Mouse (Mus musculus): ENCODE data around the gene Zfp106. TPM values are rescaled to one million over a fixed set of nuclear protein-coding genes. Genes with fewer than 3 reads are reported as not detected.

Zfp106 gene
- polyA plus RNA-seq, 1 experiment from 2014 or later, result 40.0 TPM

DNA sequence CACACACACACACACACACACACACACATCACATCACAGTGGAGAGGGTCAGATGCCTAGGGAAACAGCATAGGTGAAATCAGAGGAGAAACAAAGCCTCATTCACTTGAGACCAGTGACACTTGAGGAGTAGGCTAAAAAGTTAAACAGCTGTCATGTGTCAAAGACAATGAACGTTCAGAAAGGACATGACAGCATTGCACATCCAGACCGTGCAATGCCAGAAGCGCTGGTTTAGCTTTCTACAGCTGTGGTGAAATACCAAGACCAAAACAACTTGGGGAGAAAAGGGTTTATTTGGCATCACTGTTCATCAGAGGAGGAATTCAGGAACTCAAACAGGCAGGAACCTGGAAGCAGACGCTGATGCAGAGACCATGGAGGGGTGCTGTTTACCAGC, 70.4 kb downstream of the Zfp106 start:
- Histone ChIP-seq H3K4me1 (replicated peaks; ENCODE audit: control insufficient read depth, insufficient read depth, low read length) (0 out of 2 replicates have a peak, but pooled peaks cover 2% of the 10 kb centered on the region), H3K27ac (ENCODE audit: low read length) (no peak overlapping the region), H3K4me2 (ENCODE audit: low read length) (no peak overlapping the region), H3K9ac (replicated peaks; ENCODE audit: low read depth, low read length) (no peak overlapping the region), H3K4me3 (replicated peaks; ENCODE audit: low read length) (no peak overlapping the region), H3K36me3 (ENCODE audit: control insufficient read depth, insufficient read depth) (no peaks in the 10 kb centered on the region), H3K27me3 (replicated peaks; ENCODE audit: control insufficient read depth, insufficient read depth, low read length) (no peaks in the 10 kb centered on the region), H3K9me3 (ENCODE audit: control insufficient read depth, low read length) (no peaks in the 10 kb centered on the region)
- WGBS, result 72% methylated on average over 4 of the region's 4 CpGs
- no peak for ATAC-seq

DNA sequence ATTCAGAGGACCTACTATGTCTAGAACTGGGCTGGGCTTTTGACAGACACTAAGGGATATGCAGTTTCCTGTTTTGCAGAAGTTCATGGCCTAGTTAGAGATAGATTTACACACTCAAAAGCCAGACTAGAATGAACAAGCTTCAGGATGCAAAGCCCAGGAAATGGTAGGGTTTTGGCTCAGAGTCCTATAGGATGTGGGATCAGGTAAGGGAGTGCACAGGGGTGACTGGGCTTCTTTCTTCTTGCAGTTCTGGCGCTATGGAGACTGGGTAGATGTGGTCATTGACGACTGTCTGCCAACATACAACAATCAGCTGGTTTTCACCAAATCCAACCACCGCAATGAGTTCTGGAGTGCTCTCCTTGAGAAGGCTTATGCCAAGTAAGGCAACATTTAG, 79.4 kb downstream of the Zfp106 start:
- Histone ChIP-seq H3K27ac (ENCODE audit: low read length) (no peak overlapping the region), H3K27me3 (replicated peaks; ENCODE audit: control insufficient read depth, insufficient read depth, low read length) (no peaks in the 10 kb centered on the region), H3K36me3 (ENCODE audit: control insufficient read depth, insufficient read depth) (no peaks in the 10 kb centered on the region), H3K9me3 (ENCODE audit: control insufficient read depth, low read length) (no peaks in the 10 kb centered on the region), H3K4me2 (ENCODE audit: low read length) (no peak overlapping the region), H3K9ac (replicated peaks; ENCODE audit: low read depth, low read length) (no peak overlapping the region), H3K4me1 (replicated peaks; ENCODE audit: control insufficient read depth, insufficient read depth, low read length) (no peaks in the 10 kb centered on the region), H3K4me3 (replicated peaks; ENCODE audit: low read length) (no peak overlapping the region)
- 94% methylated on average over 3 of the region's 3 CpGs for WGBS
- no peak for ATAC-seq

DNA sequence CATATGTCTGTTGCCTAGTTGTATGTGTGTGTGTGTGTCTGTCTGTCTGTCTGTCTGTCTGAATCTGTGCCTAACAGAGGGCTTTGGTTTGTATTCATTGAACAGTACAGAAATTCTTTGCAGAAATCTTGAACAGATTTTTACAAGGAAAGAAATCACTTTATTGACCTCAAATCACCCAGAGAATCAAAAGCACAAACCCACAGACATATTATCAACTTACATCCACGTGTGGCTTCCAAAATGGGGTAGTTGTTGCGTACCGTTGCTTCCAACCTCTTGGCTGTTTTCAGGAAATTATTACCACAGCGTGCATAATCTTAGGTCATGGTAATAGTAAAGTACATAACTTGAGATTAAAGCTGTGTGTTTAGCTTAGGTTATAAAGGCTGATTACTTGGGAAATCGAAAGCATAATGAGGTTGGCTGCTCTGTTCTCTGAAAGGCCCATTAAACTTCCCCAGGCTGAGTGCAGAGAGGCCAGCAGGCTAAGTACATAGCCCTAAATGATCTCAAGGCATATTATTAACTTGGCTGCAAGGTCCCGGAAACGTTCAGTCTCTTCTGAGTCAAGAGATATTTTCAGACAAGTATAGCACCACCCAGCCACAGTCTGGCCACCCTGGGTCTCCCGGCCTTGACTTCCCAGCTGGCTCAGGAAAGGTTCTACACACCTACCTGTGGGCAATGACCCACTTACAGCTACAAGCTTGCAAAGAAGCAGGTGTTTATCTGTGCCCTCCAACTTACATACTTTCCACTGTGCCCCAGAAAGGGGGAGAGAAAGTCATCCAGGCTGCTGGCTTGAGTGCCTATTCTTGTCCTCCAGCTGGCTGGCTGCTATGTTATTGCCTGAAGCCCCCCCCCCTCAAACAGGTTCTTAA, 80.9 kb downstream of the Zfp106 start:
- no peaks in the 10 kb centered on the region for H3K36me3 ChIP-seq (ENCODE audit: control insufficient read depth, insufficient read depth)
- H3K9me3 ChIP-seq (ENCODE audit: control insufficient read depth, low read length), result no peaks in the 10 kb centered on the region
- H3K4me2 ChIP-seq (ENCODE audit: low read length), result no peak overlapping the region
- H3K9ac ChIP-seq (replicated peaks; ENCODE audit: low read depth, low read length), result no peak overlapping the region
- H3K4me3 ChIP-seq (replicated peaks; ENCODE audit: low read length), result no peak overlapping the region
- H3K27me3 ChIP-seq (replicated peaks; ENCODE audit: control insufficient read depth, insufficient read depth, low read length), result no peaks in the 10 kb centered on the region
- no peak for ATAC-seq
- no peaks in the 10 kb centered on the region for H3K4me1 ChIP-seq (replicated peaks; ENCODE audit: control insufficient read depth, insufficient read depth, low read length)
- no peak overlapping the region for H3K27ac ChIP-seq (ENCODE audit: low read length)
- 71% methylated on average over 8 of the region's 8 CpGs for WGBS

DNA sequence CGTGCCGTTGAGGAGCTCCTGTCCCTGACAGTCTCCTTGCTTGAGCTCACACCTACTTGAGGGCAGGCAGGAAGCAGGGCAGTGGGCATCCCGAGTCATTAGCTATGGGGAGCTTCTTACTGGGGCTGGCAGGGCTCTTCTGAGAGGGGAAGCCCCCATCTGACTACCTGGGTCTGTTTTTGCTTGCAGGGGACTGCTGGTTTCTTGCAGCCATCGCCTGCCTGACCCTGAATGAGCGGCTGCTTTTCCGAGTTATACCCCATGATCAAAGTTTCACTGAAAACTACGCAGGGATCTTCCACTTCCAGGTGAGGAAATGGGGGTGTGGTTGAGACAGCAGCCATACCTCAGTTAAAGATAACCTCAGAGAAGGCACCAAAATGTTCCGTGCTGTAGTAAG, 81.7 kb downstream of the Zfp106 start:
- Histone ChIP-seq H3K36me3 (ENCODE audit: control insufficient read depth, insufficient read depth) (no peaks in the 10 kb centered on the region), H3K27me3 (replicated peaks; ENCODE audit: control insufficient read depth, insufficient read depth, low read length) (no peaks in the 10 kb centered on the region), H3K4me2 (ENCODE audit: low read length) (no peak overlapping the region), H3K27ac (ENCODE audit: low read length) (no peak overlapping the region), H3K9ac (replicated peaks; ENCODE audit: low read depth, low read length) (no peak overlapping the region), H3K4me3 (replicated peaks; ENCODE audit: low read length) (no peak overlapping the region), H3K9me3 (ENCODE audit: control insufficient read depth, low read length) (no peaks in the 10 kb centered on the region), H3K4me1 (replicated peaks; ENCODE audit: control insufficient read depth, insufficient read depth, low read length) (no peaks in the 10 kb centered on the region)
- 76% methylated on average over 8 of the region's 8 CpGs for WGBS
- ATAC-seq, result no peak

DNA sequence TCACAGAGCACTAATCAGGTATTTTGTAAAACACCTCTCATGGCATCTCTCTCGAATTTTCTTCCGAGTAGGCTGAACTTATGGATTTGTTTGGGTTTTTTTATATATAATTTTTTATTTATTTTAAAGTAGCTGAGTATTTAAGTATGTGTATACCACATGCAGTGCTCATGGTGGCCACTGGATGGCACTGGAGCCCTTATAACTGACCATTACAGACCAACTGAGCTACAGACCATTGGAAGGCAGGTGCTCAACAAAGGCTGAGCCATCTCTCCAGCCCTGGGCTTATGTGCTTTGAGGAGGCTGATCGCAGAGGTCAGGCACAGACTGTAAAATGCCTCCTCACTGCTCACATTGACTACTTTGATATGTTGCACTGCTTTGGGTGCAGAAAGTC, 85.0 kb downstream of the Zfp106 start:
- Histone ChIP-seq H3K4me2 (ENCODE audit: low read length) (no peak overlapping the region), H3K4me1 (replicated peaks; ENCODE audit: control insufficient read depth, insufficient read depth, low read length) (no peaks in the 10 kb centered on the region), H3K27ac (ENCODE audit: low read length) (no peak overlapping the region), H3K4me3 (replicated peaks; ENCODE audit: low read length) (no peak overlapping the region), H3K9me3 (ENCODE audit: control insufficient read depth, low read length) (no peaks in the 10 kb centered on the region), H3K27me3 (replicated peaks; ENCODE audit: control insufficient read depth, insufficient read depth, low read length) (no peaks in the 10 kb centered on the region), H3K36me3 (ENCODE audit: control insufficient read depth, insufficient read depth) (no peaks in the 10 kb centered on the region), H3K9ac (replicated peaks; ENCODE audit: low read depth, low read length) (no peak overlapping the region)
- no peak for ATAC-seq
- WGBS, result 58% methylated on average over 3 of the region's 3 CpGs

DNA sequence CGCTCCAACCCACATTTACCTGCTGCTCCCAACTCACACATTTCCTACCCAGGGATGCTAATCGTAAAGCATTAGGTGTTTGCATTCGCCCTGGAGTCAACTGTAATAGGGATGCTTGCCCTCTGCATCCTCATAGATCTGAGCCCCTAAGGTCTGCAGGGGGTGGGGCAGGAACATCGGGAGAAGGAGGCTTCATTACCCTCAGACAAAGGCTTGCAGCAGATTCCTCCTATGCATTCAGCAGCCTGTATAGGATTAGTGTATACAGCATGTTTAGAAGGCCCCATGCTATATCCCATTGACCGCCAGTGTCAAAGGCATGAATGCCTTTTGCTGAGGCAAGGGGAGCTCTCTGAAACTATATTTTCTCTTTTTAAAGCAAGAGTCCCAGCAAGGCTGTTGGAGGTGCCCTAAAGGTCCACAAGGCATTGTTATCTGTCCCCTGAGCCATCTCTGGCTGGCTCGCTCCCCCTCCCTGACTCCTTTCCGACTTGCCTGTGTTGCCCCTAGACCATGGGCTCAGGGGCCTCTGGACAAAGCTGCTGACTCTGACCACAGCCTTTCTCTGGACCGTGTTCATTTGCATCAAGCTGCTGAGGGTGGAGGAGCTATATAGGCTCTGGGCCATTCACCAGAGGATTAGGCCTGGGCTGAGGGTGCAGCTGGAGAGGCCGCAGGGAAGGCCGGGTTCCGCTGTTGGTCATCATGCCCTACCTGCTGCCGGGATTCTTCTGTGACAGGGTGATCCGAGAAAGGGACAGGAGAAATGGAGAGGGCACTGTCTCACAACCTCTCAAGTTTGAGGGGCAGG, 87.2 kb downstream of the Zfp106 start:
- ATAC-seq, result no peak
- Histone ChIP-seq H3K4me2 (ENCODE audit: low read length) (no peak overlapping the region), H3K9me3 (ENCODE audit: control insufficient read depth, low read length) (no peaks in the 10 kb centered on the region), H3K27ac (ENCODE audit: low read length) (no peak overlapping the region), H3K4me3 (replicated peaks; ENCODE audit: low read length) (no peak overlapping the region), H3K36me3 (ENCODE audit: control insufficient read depth, insufficient read depth) (no peaks in the 10 kb centered on the region), H3K27me3 (replicated peaks; ENCODE audit: control insufficient read depth, insufficient read depth, low read length) (no peaks in the 10 kb centered on the region), H3K9ac (replicated peaks; ENCODE audit: low read depth, low read length) (no peak overlapping the region), H3K4me1 (replicated peaks; ENCODE audit: control insufficient read depth, insufficient read depth, low read length) (no peaks in the 10 kb centered on the region)
- 31% methylated on average over 13 of the region's 13 CpGs for WGBS

DNA sequence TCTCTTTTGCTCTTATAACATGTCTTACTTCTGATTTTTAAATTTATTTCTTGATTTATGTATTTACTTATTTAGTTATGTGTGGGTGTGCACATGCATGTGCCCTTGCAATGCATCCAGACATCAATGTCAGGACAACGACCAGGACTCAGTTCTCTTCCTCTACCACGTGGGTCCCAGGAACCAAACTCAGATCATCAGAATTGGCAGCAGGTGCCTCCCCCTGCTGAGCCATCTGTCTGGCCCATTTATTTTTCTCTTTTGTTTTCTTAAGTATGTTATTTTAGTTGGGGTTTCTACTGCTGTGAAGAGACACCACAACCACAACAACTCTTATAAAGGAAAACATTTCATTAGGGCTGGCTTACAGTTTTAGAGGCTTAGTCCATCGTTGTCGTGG, 92.8 kb downstream of the Zfp106 start:
- no peak overlapping the region for H3K4me3 ChIP-seq (replicated peaks; ENCODE audit: low read length)
- WGBS, result 64% methylated on average over 4 of the region's 4 CpGs

DNA sequence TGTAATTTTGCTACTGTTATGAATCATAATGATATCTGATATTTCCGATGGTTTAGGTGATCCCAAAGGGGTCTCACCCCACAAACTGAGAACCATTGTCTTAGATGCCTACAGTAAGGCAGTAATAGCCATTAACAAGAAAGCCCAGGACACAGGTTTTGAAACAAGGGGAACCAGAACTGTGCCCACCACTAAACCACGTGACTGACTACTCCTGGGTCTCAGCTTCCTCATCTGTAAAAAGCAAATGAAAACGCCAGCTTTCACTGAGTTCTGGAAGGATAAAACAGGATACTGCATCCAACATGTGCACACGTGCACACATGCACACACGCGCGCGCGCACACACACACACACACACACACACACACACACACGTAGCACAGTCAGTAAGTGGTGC, 93.9 kb downstream of the Zfp106 start:
- H3K27ac ChIP-seq (ENCODE audit: low read length), result no peak overlapping the region
- no peak overlapping the region for H3K9ac ChIP-seq (replicated peaks; ENCODE audit: low read depth, low read length)
- H3K9me3 ChIP-seq (ENCODE audit: control insufficient read depth, low read length), result no peaks in the 10 kb centered on the region
- no peaks in the 10 kb centered on the region for H3K36me3 ChIP-seq (ENCODE audit: control insufficient read depth, insufficient read depth)
- H3K4me3 ChIP-seq (replicated peaks; ENCODE audit: low read length), result no peak overlapping the region
- WGBS, result 92% methylated on average over 10 of the region's 10 CpGs
- no peak overlapping the region for H3K4me2 ChIP-seq (ENCODE audit: low read length)
- no peak for ATAC-seq
- no peaks in the 10 kb centered on the region for H3K27me3 ChIP-seq (replicated peaks; ENCODE audit: control insufficient read depth, insufficient read depth, low read length)
- no peaks in the 10 kb centered on the region for H3K4me1 ChIP-seq (replicated peaks; ENCODE audit: control insufficient read depth, insufficient read depth, low read length)

More for the DNA sequence above, 92.8 kb downstream of the Zfp106 start:
- no peaks in the 10 kb centered on the region for H3K4me1 ChIP-seq (replicated peaks; ENCODE audit: control insufficient read depth, insufficient read depth, low read length)
- H3K36me3 ChIP-seq (ENCODE audit: control insufficient read depth, insufficient read depth), result no peaks in the 10 kb centered on the region
- H3K9me3 ChIP-seq (ENCODE audit: control insufficient read depth, low read length), result no peaks in the 10 kb centered on the region
- ATAC-seq, result no peak
- H3K4me2 ChIP-seq (ENCODE audit: low read length), result no peak overlapping the region
- H3K27ac ChIP-seq (ENCODE audit: low read length), result no peak overlapping the region
- no peak overlapping the region for H3K9ac ChIP-seq (replicated peaks; ENCODE audit: low read depth, low read length)
- no peaks in the 10 kb centered on the region for H3K27me3 ChIP-seq (replicated peaks; ENCODE audit: control insufficient read depth, insufficient read depth, low read length)

DNA sequence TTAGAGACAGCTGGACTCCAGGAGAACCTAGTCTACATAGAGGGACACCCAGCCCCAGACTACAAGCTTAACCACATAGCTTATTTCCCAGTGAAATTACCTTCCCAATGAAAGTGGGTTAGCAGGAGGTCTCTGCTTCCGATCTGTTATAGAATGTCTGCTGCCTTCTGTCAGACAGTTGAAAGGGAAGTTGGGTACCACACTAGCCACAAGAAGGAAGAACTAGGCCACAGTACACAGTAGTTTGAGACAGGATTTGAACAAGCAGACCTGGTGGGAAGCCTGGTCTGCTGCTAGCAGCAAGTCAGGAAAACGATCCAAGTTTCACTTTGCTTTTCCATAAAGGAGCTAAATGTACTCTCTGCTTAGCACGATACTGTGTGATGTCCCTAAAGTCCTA, 94.4 kb downstream of the Zfp106 start:
- Histone ChIP-seq H3K27ac (ENCODE audit: low read length) (no peak overlapping the region), H3K27me3 (replicated peaks; ENCODE audit: control insufficient read depth, insufficient read depth, low read length) (no peaks in the 10 kb centered on the region), H3K9me3 (ENCODE audit: control insufficient read depth, low read length) (no peaks in the 10 kb centered on the region), H3K36me3 (ENCODE audit: control insufficient read depth, insufficient read depth) (no peaks in the 10 kb centered on the region), H3K4me2 (ENCODE audit: low read length) (no peak overlapping the region), H3K9ac (replicated peaks; ENCODE audit: low read depth, low read length) (no peak overlapping the region), H3K4me1 (replicated peaks; ENCODE audit: control insufficient read depth, insufficient read depth, low read length) (no peaks in the 10 kb centered on the region), H3K4me3 (replicated peaks; ENCODE audit: low read length) (no peak overlapping the region)
- ATAC-seq, result no peak
- WGBS, result 86% methylated on average over 3 of the region's 3 CpGs

All from forebrain, embryonic 16.5 days (tissue).